Mouse (Mus musculus) liver, postnatal 0 days (tissue): Measurements from ENCODE around the gene Sv2b.

Source experiments
- CTCF ChIP-seq: sonication (generic); IDR thresholded peaks from 2 replicates; pipeline ENCODE4 v1.5.1; 2016; ENCODE audit warnings: antibody characterized with exemption, low read depth
- EP300 ChIP-seq: IDR thresholded peaks from 2 replicates; pipeline ENCODE4 v1.6.1; 2016; ENCODE audit warnings: antibody characterized with exemption, low read depth, mild to moderate bottlenecking

DNA sequence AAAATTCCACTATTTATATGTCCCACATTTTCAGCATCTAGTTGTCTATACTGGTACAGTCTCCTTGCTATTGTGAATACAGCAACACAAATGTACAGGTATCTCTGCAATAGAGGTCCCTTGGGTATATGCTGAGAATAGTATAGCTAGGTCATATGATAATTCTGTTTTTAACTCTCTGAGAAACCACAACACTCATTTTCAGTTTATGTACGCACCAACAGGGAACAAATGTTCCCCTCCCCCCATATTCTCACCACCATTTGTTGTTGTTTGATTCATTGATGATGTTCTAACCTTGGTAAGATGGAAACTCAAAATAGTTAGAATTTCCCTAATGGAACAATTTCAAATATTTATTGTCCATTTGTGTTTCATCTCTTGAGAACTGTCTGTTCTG lies 16.2 kb upstream of the Sv2b start:
- no peak for TF ChIP-seq EP300
- TF ChIP-seq CTCF = no peak
